Mouse (Mus musculus): ENCODE data around the gene Col18a1. TPM values are rescaled to one million over a fixed set of nuclear protein-coding genes. Genes with fewer than 3 reads are reported as not detected.

Col18a1 gene
- polyA plus RNA-seq, 1 experiment from 2014 or later: 96.2 TPM

DNA sequence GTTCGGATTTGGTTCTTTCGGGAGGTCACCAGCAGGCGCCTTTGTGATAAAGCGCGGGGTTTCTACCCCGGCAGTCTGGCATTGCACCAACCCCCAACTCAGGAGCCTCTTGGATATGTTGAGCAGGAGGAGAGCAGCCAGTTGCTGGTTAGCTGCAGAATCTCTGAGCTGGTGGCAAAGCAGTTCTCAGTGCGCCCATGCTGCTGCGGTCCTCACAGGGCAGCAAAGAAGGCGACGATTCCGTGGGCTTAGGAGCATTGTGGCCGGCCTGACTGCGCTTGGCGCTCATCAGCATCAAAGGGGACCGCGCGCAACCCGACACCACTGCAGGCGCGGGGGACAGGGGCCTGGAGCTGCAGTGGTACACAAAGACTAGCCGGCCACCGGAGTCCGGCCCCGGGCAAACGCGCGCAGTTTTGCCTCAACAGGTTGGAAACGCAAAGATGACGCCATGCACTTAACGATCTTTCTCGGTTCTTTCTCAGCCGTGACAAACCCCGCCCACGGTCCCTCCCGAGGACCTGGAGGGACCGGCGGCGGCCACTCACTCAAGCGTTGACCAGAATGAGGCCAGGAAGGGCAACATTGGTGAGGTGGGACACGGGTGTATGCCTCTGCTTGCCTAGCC lies 916 bp downstream of the Col18a1 start:
- Histone ChIP-seq H3K4me2 (ENCODE audit: low read depth, low read length) (peak overlapping the region; percentile 81), H3K4me3 (ENCODE audit: low read length) (peak overlapping the region; percentile 65), H3K9ac (ENCODE audit: low read length) (peak overlapping the region; percentile 75), H3K27me3 (ENCODE audit: control insufficient read depth, insufficient read depth, low read length) (0 out of 2 replicates have a peak, but pooled peaks cover 2% of the 10 kb centered on the region), H3K27ac (ENCODE audit: low read length) (peak overlapping the region; percentile 51), H3K4me1 (ENCODE audit: control insufficient read depth, insufficient read depth, low read length) (peaks cover 6% of the 10 kb centered on the region), H3K9me3 (replicated peaks; ENCODE audit: control insufficient read depth, low read length) (no peaks in the 10 kb centered on the region), H3K36me3 (ENCODE audit: control insufficient read depth, insufficient read depth) (no peaks in the 10 kb centered on the region)
- ATAC-seq (replicated peaks; ENCODE audit: extremely low read depth, insufficient read depth, low FRiP score): peak; percentile 29; the same call in 1 of the 2 replicates
- 3% methylated on average over 40 of the region's 40 CpGs for WGBS

DNA sequence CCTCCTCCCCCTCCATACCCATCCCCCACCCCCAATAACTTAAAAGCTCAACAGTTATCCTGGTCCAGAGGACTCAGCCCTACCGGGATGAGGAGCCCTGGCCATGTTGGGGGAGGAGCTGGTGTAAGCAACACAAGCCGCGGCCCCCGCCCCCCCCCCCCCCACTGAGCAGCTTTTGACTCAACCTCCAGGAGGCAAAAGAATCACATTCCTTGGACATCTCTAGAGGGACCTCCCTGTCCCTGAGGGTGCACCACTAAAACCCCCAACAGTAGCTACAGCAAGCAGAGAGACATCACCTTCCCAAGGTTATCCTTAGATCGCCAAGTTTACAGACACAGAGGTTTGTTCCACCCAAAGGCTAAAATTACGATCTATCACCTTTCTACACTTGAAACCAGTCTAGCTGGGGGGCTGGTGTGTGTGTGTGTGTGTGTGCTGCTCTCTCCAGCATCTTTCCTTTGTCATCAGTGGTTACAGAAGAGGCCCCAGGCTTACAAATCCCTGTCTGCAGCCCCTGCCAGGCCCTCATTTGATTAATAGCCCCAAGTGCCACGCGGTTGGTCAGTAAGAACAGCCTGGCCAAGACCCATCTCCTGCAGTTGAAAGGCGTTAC lies 1.8 kb downstream of the Col18a1 start:
- Histone ChIP-seq H3K36me3 (ENCODE audit: control insufficient read depth, insufficient read depth) (no peaks in the 10 kb centered on the region), H3K9ac (ENCODE audit: low read length) (peak overlapping the region; percentile 75; the same call in 1 of the 2 replicates), H3K9me3 (replicated peaks; ENCODE audit: control insufficient read depth, low read length) (no peaks in the 10 kb centered on the region), H3K4me3 (ENCODE audit: low read length) (peak overlapping the region; percentile 65), H3K4me1 (ENCODE audit: control insufficient read depth, insufficient read depth, low read length) (peaks cover 15% of the 10 kb centered on the region), H3K4me2 (ENCODE audit: low read depth, low read length) (peak overlapping the region; percentile 81), H3K27me3 (ENCODE audit: control insufficient read depth, insufficient read depth, low read length) (0 out of 2 replicates have a peak, but pooled peaks cover 2% of the 10 kb centered on the region), H3K27ac (ENCODE audit: low read length) (no peak overlapping the region)
- WGBS: 22% methylated on average over 9 of the region's 9 CpGs
- no peak for ATAC-seq (replicated peaks; ENCODE audit: extremely low read depth, insufficient read depth, low FRiP score)

DNA sequence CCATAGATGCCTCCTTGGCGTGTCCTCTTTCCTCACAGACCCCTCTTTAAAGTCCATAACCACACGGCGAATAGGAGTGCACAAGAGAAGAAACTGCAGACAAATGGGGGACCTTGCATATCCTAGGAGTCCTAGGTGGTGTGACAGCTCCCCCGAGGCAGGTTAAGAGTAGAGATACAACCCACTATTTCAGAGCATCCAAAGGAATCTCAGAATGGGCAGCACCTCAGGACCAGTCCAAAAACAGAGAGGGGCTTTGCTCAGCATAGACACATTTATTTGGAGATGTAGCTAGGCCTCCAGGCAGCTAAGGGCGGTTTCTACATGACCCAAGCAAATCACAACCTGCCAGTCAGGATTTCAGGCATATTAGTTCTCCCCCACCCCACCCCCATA lies 2.3 kb downstream of the Col18a1 start:
- 0 out of 2 replicates have a peak, but pooled peaks cover 2% of the 10 kb centered on the region for H3K27me3 ChIP-seq (ENCODE audit: control insufficient read depth, insufficient read depth, low read length)
- H3K36me3 ChIP-seq (ENCODE audit: control insufficient read depth, insufficient read depth): no peaks in the 10 kb centered on the region
- no peak for ATAC-seq (replicated peaks; ENCODE audit: extremely low read depth, insufficient read depth, low FRiP score)
- H3K4me1 ChIP-seq (ENCODE audit: control insufficient read depth, insufficient read depth, low read length): peaks cover 20% of the 10 kb centered on the region
- peak overlapping the region; percentile 81 for H3K4me2 ChIP-seq (ENCODE audit: low read depth, low read length)
- H3K9ac ChIP-seq (ENCODE audit: low read length): no peak overlapping the region
- peak overlapping the region; percentile 65 for H3K4me3 ChIP-seq (ENCODE audit: low read length)
- H3K27ac ChIP-seq (ENCODE audit: low read length): no peak overlapping the region
- no peaks in the 10 kb centered on the region for H3K9me3 ChIP-seq (replicated peaks; ENCODE audit: control insufficient read depth, low read length)
- WGBS: 54% methylated on average over 5 of the region's 5 CpGs

DNA sequence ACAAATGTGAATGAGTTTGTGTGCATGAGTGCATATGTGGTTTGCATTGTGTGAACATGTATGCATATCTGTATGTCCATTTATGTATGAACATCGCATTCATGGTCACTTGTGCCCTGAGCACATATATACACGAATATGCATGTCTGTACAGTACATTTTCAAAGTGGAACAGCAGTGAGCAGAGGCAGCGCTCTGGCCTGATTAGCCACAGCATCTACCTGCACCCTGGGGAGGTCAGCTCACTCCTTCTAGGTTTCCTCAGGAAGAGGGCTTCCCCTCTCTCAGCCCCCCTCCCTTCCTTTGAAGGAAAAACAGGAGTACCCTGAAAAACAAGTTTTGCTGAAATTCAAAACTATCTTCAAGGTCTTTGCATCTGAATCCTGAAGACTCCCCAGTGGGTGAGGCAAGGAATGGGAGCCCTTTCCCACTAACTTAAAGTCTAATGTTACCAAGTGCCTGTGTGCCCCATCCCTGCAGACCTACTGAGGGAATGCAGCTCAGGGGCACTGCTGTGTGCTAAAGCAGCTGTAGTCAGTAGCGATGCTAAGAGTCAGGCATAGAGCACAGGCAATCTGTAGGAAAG lies 2.9 kb downstream of the Col18a1 start:
- H3K36me3 ChIP-seq (ENCODE audit: control insufficient read depth, insufficient read depth): no peaks in the 10 kb centered on the region
- H3K4me1 ChIP-seq (ENCODE audit: control insufficient read depth, insufficient read depth, low read length): peaks cover 25% of the 10 kb centered on the region
- ATAC-seq (replicated peaks; ENCODE audit: extremely low read depth, insufficient read depth, low FRiP score): no peak
- H3K9ac ChIP-seq (ENCODE audit: low read length): no peak overlapping the region
- no peak overlapping the region; the same call in 1 of the 2 replicates for H3K4me3 ChIP-seq (ENCODE audit: low read length)
- 0 out of 2 replicates have a peak, but pooled peaks cover 2% of the 10 kb centered on the region for H3K27me3 ChIP-seq (ENCODE audit: control insufficient read depth, insufficient read depth, low read length)
- peak overlapping the region; percentile 81 for H3K4me2 ChIP-seq (ENCODE audit: low read depth, low read length)
- no peak overlapping the region for H3K27ac ChIP-seq (ENCODE audit: low read length)
- 67% methylated on average over 4 of the region's 4 CpGs for WGBS
- no peaks in the 10 kb centered on the region for H3K9me3 ChIP-seq (replicated peaks; ENCODE audit: control insufficient read depth, low read length)

DNA sequence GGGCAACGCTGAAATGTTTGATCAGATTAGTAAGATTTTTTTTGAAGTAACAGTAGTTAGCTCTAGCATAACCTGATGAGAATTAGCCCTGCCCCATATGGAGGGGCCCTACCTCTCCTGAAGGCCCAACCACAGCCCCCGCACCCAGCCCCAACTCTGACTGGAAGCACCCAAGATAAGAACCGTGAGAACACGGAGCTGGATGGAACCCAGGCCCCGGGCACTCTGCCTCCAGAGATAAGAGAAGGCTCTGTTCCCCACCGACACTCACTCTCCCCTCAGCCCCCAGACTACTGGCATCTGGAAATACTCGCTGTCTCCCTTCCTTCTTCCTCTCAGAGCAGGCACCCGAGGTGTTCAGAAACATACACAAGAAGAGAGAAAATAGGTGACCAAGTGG lies 6.8 kb downstream of the Col18a1 start:
- peaks cover 51% of the 10 kb centered on the region for H3K4me1 ChIP-seq (ENCODE audit: control insufficient read depth, insufficient read depth, low read length)
- peak overlapping the region; percentile 31 for H3K4me2 ChIP-seq (ENCODE audit: low read depth, low read length)
- H3K36me3 ChIP-seq (ENCODE audit: control insufficient read depth, insufficient read depth): no peaks in the 10 kb centered on the region
- no peak overlapping the region for H3K4me3 ChIP-seq (ENCODE audit: low read length)
- peak overlapping the region; percentile 38; the same call in 1 of the 2 replicates for H3K9ac ChIP-seq (ENCODE audit: low read length)
- peak; percentile 83 for ATAC-seq (replicated peaks; ENCODE audit: extremely low read depth, insufficient read depth, low FRiP score)
- H3K9me3 ChIP-seq (replicated peaks; ENCODE audit: control insufficient read depth, low read length): no peaks in the 10 kb centered on the region
- no peaks in the 10 kb centered on the region for H3K27me3 ChIP-seq (ENCODE audit: control insufficient read depth, insufficient read depth, low read length)
- 11% methylated on average over 8 of the region's 8 CpGs for WGBS
- peak overlapping the region; percentile 77 for H3K27ac ChIP-seq (ENCODE audit: low read length)

DNA sequence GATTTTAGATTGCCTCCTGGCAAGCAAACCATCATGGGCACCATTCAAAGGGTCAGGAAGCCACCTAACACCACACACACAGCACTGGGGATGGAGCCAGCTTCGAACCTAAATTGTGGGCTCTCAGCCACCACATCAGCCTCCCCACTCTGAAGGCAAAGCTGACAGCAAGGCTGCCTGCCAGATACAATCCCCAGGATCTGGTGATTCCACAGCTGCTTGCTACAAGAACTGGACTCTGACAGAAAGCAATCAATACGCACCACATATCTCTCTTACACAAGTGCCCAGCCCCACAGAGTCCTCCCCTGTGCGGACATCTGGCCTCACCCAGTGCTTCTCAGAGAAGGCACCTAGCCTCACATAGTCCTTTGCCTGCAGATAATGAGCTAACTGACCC lies 7.4 kb downstream of the Col18a1 start:
- Histone ChIP-seq H3K36me3 (ENCODE audit: control insufficient read depth, insufficient read depth) (no peaks in the 10 kb centered on the region), H3K4me1 (ENCODE audit: control insufficient read depth, insufficient read depth, low read length) (peaks cover 51% of the 10 kb centered on the region), H3K9ac (ENCODE audit: low read length) (no peak overlapping the region), H3K9me3 (replicated peaks; ENCODE audit: control insufficient read depth, low read length) (no peaks in the 10 kb centered on the region), H3K4me3 (ENCODE audit: low read length) (no peak overlapping the region), H3K27me3 (ENCODE audit: control insufficient read depth, insufficient read depth, low read length) (no peaks in the 10 kb centered on the region), H3K27ac (ENCODE audit: low read length) (peak overlapping the region; percentile 77), H3K4me2 (ENCODE audit: low read depth, low read length) (peak overlapping the region; percentile 31)
- WGBS: 11% methylated on average over 3 of the region's 3 CpGs
- peak; percentile 24; the same call in 1 of the 2 replicates for ATAC-seq (replicated peaks; ENCODE audit: extremely low read depth, insufficient read depth, low FRiP score)

DNA sequence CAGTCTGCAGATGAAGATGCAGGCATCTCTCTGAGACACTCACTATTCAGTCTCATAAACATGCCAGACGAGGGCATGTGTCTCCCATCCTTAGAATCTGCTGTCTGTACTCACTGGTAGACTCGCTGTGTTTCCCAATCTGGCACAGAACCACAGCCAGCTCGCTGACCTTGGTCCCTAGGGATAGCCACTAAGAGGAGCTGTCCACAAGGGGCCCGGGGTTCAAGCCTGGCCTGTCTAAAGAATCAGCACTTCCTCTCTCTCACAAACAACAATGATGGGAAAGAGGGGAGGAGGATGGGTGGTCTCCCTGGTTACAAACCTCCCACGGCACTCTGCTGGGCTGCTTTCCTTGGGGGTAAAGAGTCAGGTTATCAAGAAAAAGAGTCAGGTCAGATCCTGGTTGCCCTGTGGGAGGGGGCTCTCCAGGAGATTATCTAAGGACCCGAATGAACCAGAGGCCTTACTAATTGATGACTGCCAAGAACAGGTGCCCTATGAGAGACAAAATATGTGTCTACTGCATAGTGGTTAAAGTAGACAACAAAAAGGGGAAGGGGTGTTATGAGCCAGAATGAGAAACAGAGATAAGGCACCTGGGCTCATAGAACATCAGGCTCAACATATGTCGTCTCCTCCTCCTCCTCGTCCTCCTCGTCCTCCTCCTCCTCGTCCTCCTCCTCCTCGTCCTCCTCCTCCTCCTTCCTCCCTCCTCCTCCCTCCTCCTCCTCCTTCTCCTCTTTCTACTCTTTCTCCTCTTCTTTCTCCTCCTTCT lies 8.9 kb downstream of the Col18a1 start:
- no peak for ATAC-seq (replicated peaks; ENCODE audit: extremely low read depth, insufficient read depth, low FRiP score)
- Histone ChIP-seq H3K27ac (ENCODE audit: low read length) (no peak overlapping the region; the same call in 1 of the 2 replicates), H3K4me1 (ENCODE audit: control insufficient read depth, insufficient read depth, low read length) (peaks cover 54% of the 10 kb centered on the region), H3K36me3 (ENCODE audit: control insufficient read depth, insufficient read depth) (no peaks in the 10 kb centered on the region), H3K4me3 (ENCODE audit: low read length) (no peak overlapping the region), H3K9ac (ENCODE audit: low read length) (no peak overlapping the region), H3K27me3 (ENCODE audit: control insufficient read depth, insufficient read depth, low read length) (no peaks in the 10 kb centered on the region), H3K4me2 (ENCODE audit: low read depth, low read length) (no peak overlapping the region), H3K9me3 (replicated peaks; ENCODE audit: control insufficient read depth, low read length) (no peaks in the 10 kb centered on the region)
- WGBS: 32% methylated on average over 11 of the region's 11 CpGs

DNA sequence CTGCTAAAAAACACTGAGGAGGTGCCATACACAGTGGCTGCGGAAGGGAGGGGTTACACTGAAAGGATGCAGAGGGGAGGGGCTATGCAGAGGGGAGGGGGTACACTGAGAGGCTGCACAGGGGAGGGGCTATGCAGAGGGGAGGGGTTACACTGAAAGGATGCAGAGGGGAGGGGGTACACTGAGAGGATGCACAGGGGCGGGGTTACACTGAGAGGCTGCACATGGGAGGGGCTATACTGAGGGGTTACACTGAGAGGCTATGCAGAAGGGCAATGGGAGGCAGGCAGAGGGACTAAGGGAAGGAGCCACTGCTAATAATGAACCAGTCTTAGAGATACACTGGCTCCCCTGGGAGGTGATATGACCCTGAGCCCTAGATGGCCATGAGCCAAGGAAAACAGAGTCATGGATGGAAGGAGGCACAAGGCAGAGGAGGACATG lies 14.1 kb downstream of the Col18a1 start:
- Histone ChIP-seq H3K9me3 (replicated peaks; ENCODE audit: control insufficient read depth, low read length) (no peaks in the 10 kb centered on the region), H3K36me3 (ENCODE audit: control insufficient read depth, insufficient read depth) (no peaks in the 10 kb centered on the region), H3K4me3 (ENCODE audit: low read length) (no peak overlapping the region), H3K27ac (ENCODE audit: low read length) (no peak overlapping the region), H3K4me2 (ENCODE audit: low read depth, low read length) (no peak overlapping the region), H3K4me1 (ENCODE audit: control insufficient read depth, insufficient read depth, low read length) (peaks cover 43% of the 10 kb centered on the region), H3K27me3 (ENCODE audit: control insufficient read depth, insufficient read depth, low read length) (no peaks in the 10 kb centered on the region), H3K9ac (ENCODE audit: low read length) (no peak overlapping the region)
- ATAC-seq (replicated peaks; ENCODE audit: extremely low read depth, insufficient read depth, low FRiP score): peak; percentile 64
- WGBS: 30% methylated on average over 2 of the region's 2 CpGs

Measured in heart, embryonic 16.5 days (tissue).